Mouse (Mus musculus) lung, adult 2 months (tissue): ENCODE data around the gene Il12rb1.
A peak's percentile ranks its signal among the peaks of the same experiment; 100 is the strongest.

Experiments
- CTCF ChIP-seq: fragments of 200-500 bp; IDR thresholded peaks from 2 replicates; pipeline ENCODE4 v1.5.1; 2011; ENCODE audit warnings: mild to moderate bottlenecking, low read length, control low read depth; ENCODE audit not compliant: insufficient read depth
- POLR2A ChIP-seq: fragments of 200-500 bp; IDR thresholded peaks from 2 replicates; pipeline ENCODE4 v1.6.1; 2011; ENCODE audit warnings: low read depth, mild to moderate bottlenecking, control low read depth, low read length, borderline replicate concordance; ENCODE audit errors: extremely low read depth

- no peak for TF ChIP-seq CTCF
- TF ChIP-seq POLR2A: peak; percentile 46; the same call in 1 of the 2 replicates
These were observed 47.4 kb upstream of the Il12rb1 start, which contains the start of gene Mpv17l2 for GRCm38 (mm10) chr8:70760775-70761406.
